Mouse (Mus musculus) liver, postnatal 0 days (tissue): ENCODE measurements around the gene Slamf8. TPM values are rescaled to one million over a fixed set of nuclear protein-coding genes. Genes with fewer than 3 reads are reported as not detected.

Source experiments
- ATAC-seq: fragments of 200-750 bp; cut with Nextera tagmentation; 2 replicates; pipeline ENCODE4 v1.8.0; 2017; ENCODE audit warnings: mild to moderate bottlenecking, moderate library complexity
- DNase-seq: peaks from one replicate; pipeline ENCODE4 v3.0.0-alpha.2; 2016
- H3K27ac ChIP-seq: fragments of 300-500 bp; sonication (generic); 2 replicates; pipeline ENCODE4 v1.5.1; 2014; ENCODE audit warnings: antibody characterized with exemption, moderate library complexity, mild to moderate bottlenecking, low read depth
- H3K27me3 ChIP-seq: fragments of 300-500 bp; sonication (generic); 2 replicates; pipeline ENCODE4 v1.6.1; 2014; ENCODE audit warnings: low read length, control low read depth, mixed read lengths; ENCODE audit not compliant: insufficient read depth
- H3K36me3 ChIP-seq: fragments of 300-500 bp; sonication (generic); replicated peaks from 2 replicates; pipeline ENCODE4 v1.6.1; 2014; ENCODE audit warnings: mild to moderate bottlenecking, control low read depth, low read length, moderate library complexity, mixed read lengths; ENCODE audit not compliant: insufficient read depth
- H3K4me1 ChIP-seq: fragments of 300-500 bp; sonication (generic); 2 replicates; pipeline ENCODE4 v1.6.1; 2014; ENCODE audit warnings: antibody characterized with exemption, mild to moderate bottlenecking, control low read depth; ENCODE audit not compliant: insufficient read depth
- H3K4me2 ChIP-seq: fragments of 300-500 bp; sonication (generic); 2 replicates; pipeline ENCODE4 v1.6.1; 2014; ENCODE audit warnings: low read depth, mild to moderate bottlenecking, low read length, moderate library complexity, mixed read lengths
- H3K4me3 ChIP-seq: fragments of 300-500 bp; sonication (generic); 2 replicates; pipeline ENCODE4 v1.5.1; 2014; ENCODE audit warnings: low read depth, low read length
- H3K9ac ChIP-seq: fragments of 300-500 bp; sonication (generic); replicated peaks from 2 replicates; pipeline ENCODE4 v1.6.1; 2014; ENCODE audit warnings: mild to moderate bottlenecking, moderate library complexity
- H3K9me3 ChIP-seq: fragments of 300-500 bp; sonication (generic); 2 replicates; pipeline ENCODE4 v1.6.1; 2016; ENCODE audit warnings: mild to moderate bottlenecking, control low read depth, low read length, mixed read lengths
- CTCF ChIP-seq: sonication (generic); IDR thresholded peaks from 2 replicates; pipeline ENCODE4 v1.5.1; 2016; ENCODE audit warnings: antibody characterized with exemption, low read depth
- EP300 ChIP-seq: IDR thresholded peaks from 2 replicates; pipeline ENCODE4 v1.6.1; 2016; ENCODE audit warnings: antibody characterized with exemption, low read depth, mild to moderate bottlenecking
- WGBS: fragments of 180-500 bp; shearing (Covaris S2); extraction: QIAGEN DNeasy Blood & Tissue Kit; methylation state at CpG from one replicate; pipeline ENCODE4 v1.1.7; 2014; ENCODE audit not compliant: insufficient replicate concordance; 5-methylcytosine and 5-hydroxymethylcytosine counted together
- polyA plus RNA-seq: library from polyadenylated mRNA; unstranded; fragments of >200 nt; fragmentation: Nextera tagmentation; extraction: Ambion mirVana; gene quantifications from 2 replicates; pipeline ENCODE4 v1.2.1, GENCODE M21; 2015

Gene Slamf8
- polyA plus RNA-seq, 1 experiment from 2014 or later, result 0.31 TPM

GRCm38 (mm10) chr1:172619235-172619634 is 28.9 kb upstream of the Slamf8 start:
- H3K27ac ChIP-seq, result no peak overlapping the region
- TF ChIP-seq CTCF (peak; percentile 90), EP300 (no peak)

GRCm38 (mm10) chr1:172618141-172618540 is 27.8 kb upstream of the Slamf8 start:
- Histone ChIP-seq H3K36me3 (no peaks in the 10 kb centered on the region), H3K27me3 (peaks cover 7% of the 10 kb centered on the region; the same call in 1 of the 2 replicates), H3K9ac (no peak overlapping the region), H3K4me1 (no peaks in the 10 kb centered on the region), H3K4me3 (no peak overlapping the region), H3K4me2 (no peak overlapping the region), H3K27ac (no peak overlapping the region), H3K9me3 (no peaks in the 10 kb centered on the region)
- ATAC-seq, result no peak
- DNase-seq, result no peak
- WGBS, result 75% methylated on average over 4 of the region's 4 CpGs
- TF ChIP-seq CTCF, result no peak
- TF ChIP-seq EP300, result no peak

More at GRCm38 (mm10) chr1:172619235-172619634, 28.9 kb upstream of the Slamf8 start:
- DNase-seq (peak; percentile 79), ATAC-seq (peak; percentile 60; the same call in 1 of the 2 replicates)
- Histone ChIP-seq H3K36me3 (no peaks in the 10 kb centered on the region), H3K4me1 (no peaks in the 10 kb centered on the region), H3K9ac (no peak overlapping the region), H3K4me2 (no peak overlapping the region), H3K4me3 (no peak overlapping the region), H3K9me3 (no peaks in the 10 kb centered on the region), H3K27me3 (peaks cover 7% of the 10 kb centered on the region; the same call in 1 of the 2 replicates)
- WGBS, result 8% methylated on average over 7 of the region's 7 CpGs

GRCm38 (mm10) chr1:172617365-172618076 is 27.2 kb upstream of the Slamf8 start:
- Histone ChIP-seq H3K9me3 (no peaks in the 10 kb centered on the region), H3K4me1 (no peaks in the 10 kb centered on the region), H3K27ac (no peak overlapping the region), H3K4me2 (no peak overlapping the region), H3K36me3 (no peaks in the 10 kb centered on the region), H3K4me3 (no peak overlapping the region), H3K27me3 (peaks cover 7% of the 10 kb centered on the region; the same call in 1 of the 2 replicates), H3K9ac (no peak overlapping the region)
- DNase-seq (no peak), ATAC-seq (no peak)
- TF ChIP-seq EP300 (no peak), CTCF (no peak)
- 47% methylated on average over 14 of the region's 14 CpGs for WGBS

- no peak overlapping the region for H3K4me2 ChIP-seq
- H3K4me3 ChIP-seq, result no peak overlapping the region
- no peaks in the 10 kb centered on the region for H3K9me3 ChIP-seq
- no peak overlapping the region for H3K9ac ChIP-seq
- peaks cover 7% of the 10 kb centered on the region; the same call in 1 of the 2 replicates for H3K27me3 ChIP-seq
- WGBS, result 15% methylated on average over 22 of the region's 22 CpGs
- H3K27ac ChIP-seq, result no peak overlapping the region
- TF ChIP-seq EP300, result no peak
- H3K4me1 ChIP-seq, result no peaks in the 10 kb centered on the region
- DNase-seq (no peak), ATAC-seq (no peak)
- no peaks in the 10 kb centered on the region for H3K36me3 ChIP-seq
Observed at GRCm38 (mm10) chr1:172616537-172617300, 26.4 kb upstream of the Slamf8 start.

GRCm38 (mm10) chr1:172615412-172615811 is 25.0 kb upstream of the Slamf8 start:
- no peak overlapping the region for H3K4me2 ChIP-seq
- ATAC-seq, result no peak
- peaks cover 7% of the 10 kb centered on the region; the same call in 1 of the 2 replicates for H3K27me3 ChIP-seq

GRCm38 (mm10) chr1:172614654-172615053 is 24.3 kb upstream of the Slamf8 start:
- 83% methylated on average over 10 of the region's 10 CpGs for WGBS
- no peak overlapping the region for H3K4me3 ChIP-seq
- no peak for ATAC-seq

More at GRCm38 (mm10) chr1:172615412-172615811, 25.0 kb upstream of the Slamf8 start:
- no peaks in the 10 kb centered on the region for H3K4me1 ChIP-seq
- no peak for DNase-seq
- H3K27ac ChIP-seq, result no peak overlapping the region
- TF ChIP-seq EP300 (no peak), CTCF (no peak)
- no peak overlapping the region for H3K9ac ChIP-seq
- no peaks in the 10 kb centered on the region for H3K9me3 ChIP-seq
- WGBS, result 31% methylated on average over 4 of the region's 4 CpGs
- no peaks in the 10 kb centered on the region for H3K36me3 ChIP-seq
- no peak overlapping the region for H3K4me3 ChIP-seq

More at GRCm38 (mm10) chr1:172614654-172615053, 24.3 kb upstream of the Slamf8 start:
- DNase-seq, result no peak
- Histone ChIP-seq H3K4me2 (no peak overlapping the region), H3K27me3 (peaks cover 7% of the 10 kb centered on the region; the same call in 1 of the 2 replicates), H3K9me3 (no peaks in the 10 kb centered on the region), H3K9ac (no peak overlapping the region), H3K36me3 (no peaks in the 10 kb centered on the region), H3K4me1 (no peaks in the 10 kb centered on the region), H3K27ac (no peak overlapping the region)
- no peak for TF ChIP-seq CTCF
- TF ChIP-seq EP300, result no peak
